Mouse (Mus musculus) C2C12 (cell line): ENCODE data around the gene Pcdh9.

ENCODE experiments used
- CEBPB ChIP-seq: IDR thresholded peaks from one replicate; pipeline ENCODE4 v1.6.1; 2011; ENCODE audit warnings: low read depth, mild to moderate bottlenecking, control low read depth, moderate library complexity
- CTCF ChIP-seq: IDR thresholded peaks from one replicate; pipeline ENCODE4 v1.5.1; 2011; ENCODE audit not compliant: control insufficient read depth, insufficient read depth, insufficient read length
- MAX ChIP-seq: IDR thresholded peaks from one replicate; pipeline ENCODE4 v1.6.1; 2011; ENCODE audit warnings: mild to moderate bottlenecking, control low read depth
- MYOG ChIP-seq: IDR thresholded peaks from one replicate; pipeline ENCODE4 v1.6.1; 2011; ENCODE audit not compliant: control insufficient read depth, insufficient read length; ENCODE audit errors: extremely low read depth
- USF1 ChIP-seq: IDR thresholded peaks from one replicate; pipeline ENCODE4 v1.6.1; 2011; ENCODE audit warnings: low read depth, mild to moderate bottlenecking, control low read depth, moderate library complexity

DNA sequence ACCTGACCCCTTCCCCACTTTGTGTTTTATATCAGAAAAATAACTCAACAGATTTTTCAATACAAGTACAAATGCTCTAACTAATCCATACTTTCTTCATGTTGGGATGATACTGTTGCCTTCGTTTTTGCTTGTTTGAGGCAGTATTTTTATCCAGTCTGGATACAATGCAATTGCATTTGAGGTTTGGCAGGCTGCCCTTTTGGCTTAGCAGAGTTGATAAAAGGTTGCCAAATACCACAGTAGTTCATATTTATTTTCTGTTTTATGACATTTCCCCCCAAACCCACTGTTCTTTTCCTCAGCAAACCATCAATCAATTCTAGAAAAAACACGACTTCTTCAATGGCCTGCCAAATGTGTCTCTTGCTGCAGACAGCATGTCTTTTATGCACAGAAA lies 415.5 kb downstream of the Pcdh9 start:
- TF ChIP-seq CTCF (no peak), CEBPB (no peak), USF1 (no peak), MYOG (no peak), MAX (no peak)
